Mouse (Mus musculus): ENCODE data around the gene Diaph2. TPM values are rescaled to one million over a fixed set of nuclear protein-coding genes. Genes with fewer than 3 reads are reported as not detected.
"Not testable (repeated sequence)": the region's sequence is repeated elsewhere in the genome, so short reads cannot be mapped to it uniquely, and the experiment has no call there.

Gene Diaph2
- polyA plus RNA-seq, 1 experiment from 2014 or later: 2.3 TPM

DNA sequence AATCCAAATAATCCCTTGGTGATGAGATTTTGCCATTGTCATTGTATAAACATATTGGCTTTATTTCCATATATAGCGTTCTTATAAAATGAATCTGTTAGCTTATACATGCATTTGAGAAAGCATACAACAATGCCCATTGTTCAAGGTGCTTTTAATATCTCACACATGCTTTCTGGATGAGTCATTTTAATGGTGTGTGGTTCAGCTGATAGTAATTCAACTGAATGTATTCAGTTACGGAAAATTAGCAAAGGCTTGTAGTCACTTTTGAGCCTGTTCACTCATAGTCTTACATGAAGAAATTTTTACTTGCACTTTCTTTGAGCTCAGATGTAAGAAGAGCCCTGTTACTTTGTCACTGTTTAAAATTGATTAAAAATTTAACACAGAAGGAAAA, 423.6 kb downstream of the Diaph2 start:
- WGBS: 79% methylated on average over 2 of the region's 2 CpGs
- Histone ChIP-seq H3K27ac (ENCODE audit: low read depth, low read length) (no peak overlapping the region), H3K4me2 (replicated peaks; ENCODE audit: low read depth) (no peak overlapping the region), H3K36me3 (ENCODE audit: control insufficient read depth, insufficient read depth) (no peaks in the 10 kb centered on the region), H3K27me3 (replicated peaks; ENCODE audit: control insufficient read depth, insufficient read depth, low read length) (no peaks in the 10 kb centered on the region), H3K9ac (ENCODE audit: low read depth, low read length) (no peak overlapping the region), H3K4me3 (ENCODE audit: low read depth, low read length) (no peak overlapping the region), H3K4me1 (replicated peaks; ENCODE audit: control insufficient read depth, insufficient read depth, low read length) (no peaks in the 10 kb centered on the region), H3K9me3 (ENCODE audit: control insufficient read depth) (no peaks in the 10 kb centered on the region)
- ATAC-seq: no peak
- no peak for TF ChIP-seq CTCF (IDR thresholded peaks at IDR 0.05; ENCODE audit: low read depth)

GRCm38 (mm10) chrX:130187891-130188290, 438.3 kb downstream of the Diaph2 start:
- no peak overlapping the region for H3K4me3 ChIP-seq (ENCODE audit: low read depth, low read length)
- H3K4me2 ChIP-seq (replicated peaks; ENCODE audit: low read depth): no peak overlapping the region
- TF ChIP-seq CTCF (IDR thresholded peaks at IDR 0.05; ENCODE audit: low read depth): no peak
- H3K27ac ChIP-seq (ENCODE audit: low read depth, low read length): no peak overlapping the region
- no peaks in the 10 kb centered on the region for H3K27me3 ChIP-seq (replicated peaks; ENCODE audit: control insufficient read depth, insufficient read depth, low read length)
- H3K36me3 ChIP-seq (ENCODE audit: control insufficient read depth, insufficient read depth): no peaks in the 10 kb centered on the region
- no peak overlapping the region for H3K9ac ChIP-seq (ENCODE audit: low read depth, low read length)
- 72% methylated on average over 1 of the region's 1 CpGs for WGBS
- H3K9me3 ChIP-seq (ENCODE audit: control insufficient read depth): no peaks in the 10 kb centered on the region
- no peaks in the 10 kb centered on the region for H3K4me1 ChIP-seq (replicated peaks; ENCODE audit: control insufficient read depth, insufficient read depth, low read length)
- ATAC-seq: no peak

- no peak for ATAC-seq
- Histone ChIP-seq H3K9me3 (ENCODE audit: control insufficient read depth) (no peaks in the 10 kb centered on the region), H3K4me2 (replicated peaks; ENCODE audit: low read depth) (no peak overlapping the region), H3K4me3 (ENCODE audit: low read depth, low read length) (no peak overlapping the region), H3K36me3 (ENCODE audit: control insufficient read depth, insufficient read depth) (no peaks in the 10 kb centered on the region), H3K27ac (ENCODE audit: low read depth, low read length) (no peak overlapping the region), H3K9ac (ENCODE audit: low read depth, low read length) (no peak overlapping the region), H3K27me3 (replicated peaks; ENCODE audit: control insufficient read depth, insufficient read depth, low read length) (no peaks in the 10 kb centered on the region), H3K4me1 (replicated peaks; ENCODE audit: control insufficient read depth, insufficient read depth, low read length) (no peaks in the 10 kb centered on the region)
- TF ChIP-seq CTCF (IDR thresholded peaks at IDR 0.05; ENCODE audit: low read depth): no peak
- WGBS: 81% methylated on average over 2 of the region's 2 CpGs
Observed at GRCm38 (mm10) chrX:130188449-130188848, 438.9 kb downstream of the Diaph2 start.

DNA sequence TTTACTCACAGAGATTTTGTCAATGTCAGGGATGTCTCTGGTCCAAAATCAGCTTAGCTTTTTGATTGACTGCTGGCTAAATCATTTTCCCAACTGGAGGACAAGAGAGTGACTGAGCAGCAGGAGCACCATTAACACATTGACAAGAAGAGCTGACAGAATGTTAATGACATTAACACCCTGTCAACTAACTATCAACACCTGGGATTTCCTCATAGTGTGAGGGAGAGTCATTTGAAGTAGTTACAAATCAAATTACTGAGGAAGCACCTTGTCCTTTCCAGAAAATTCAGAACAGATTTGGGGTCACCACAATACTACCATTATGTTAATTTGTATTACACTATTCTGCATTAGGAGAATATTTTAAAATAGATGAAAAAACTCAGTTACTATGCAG, 439.7 kb downstream of the Diaph2 start:
- no peak for ATAC-seq
- no peak for TF ChIP-seq CTCF (IDR thresholded peaks at IDR 0.05; ENCODE audit: low read depth)
- H3K4me3 ChIP-seq (ENCODE audit: low read depth, low read length): no peak overlapping the region
- no peak overlapping the region for H3K9ac ChIP-seq (ENCODE audit: low read depth, low read length)
- no peak overlapping the region for H3K27ac ChIP-seq (ENCODE audit: low read depth, low read length)
- no peaks in the 10 kb centered on the region for H3K36me3 ChIP-seq (ENCODE audit: control insufficient read depth, insufficient read depth)
- no peaks in the 10 kb centered on the region for H3K4me1 ChIP-seq (replicated peaks; ENCODE audit: control insufficient read depth, insufficient read depth, low read length)
- H3K27me3 ChIP-seq (replicated peaks; ENCODE audit: control insufficient read depth, insufficient read depth, low read length): no peaks in the 10 kb centered on the region
- no peak overlapping the region for H3K4me2 ChIP-seq (replicated peaks; ENCODE audit: low read depth)
- H3K9me3 ChIP-seq (ENCODE audit: control insufficient read depth): no peaks in the 10 kb centered on the region

DNA sequence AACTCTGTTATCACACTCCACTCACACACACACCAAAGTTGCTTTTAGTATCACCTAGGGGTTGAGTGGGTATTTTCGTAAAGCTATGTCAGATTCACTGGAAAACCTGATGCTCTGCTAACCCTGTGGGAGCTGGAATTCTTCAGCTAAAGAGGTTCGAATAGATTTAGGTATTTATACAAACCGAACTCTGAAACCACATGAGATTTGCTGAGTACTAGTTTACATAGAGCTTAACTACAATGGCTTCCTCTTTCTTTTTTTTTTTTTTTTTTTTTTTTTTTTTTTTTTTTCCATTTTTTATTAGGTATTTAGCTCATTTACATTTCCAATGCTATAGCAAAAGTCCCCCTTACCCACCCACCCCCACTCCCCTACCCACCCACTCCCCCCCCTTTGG, 447.9 kb downstream of the Diaph2 start:
- H3K9ac ChIP-seq (ENCODE audit: low read depth, low read length); H3K27me3 ChIP-seq (replicated peaks; ENCODE audit: control insufficient read depth, insufficient read depth, low read length); H3K4me3 ChIP-seq (ENCODE audit: low read depth, low read length); H3K4me1 ChIP-seq (replicated peaks; ENCODE audit: control insufficient read depth, insufficient read depth, low read length); H3K27ac ChIP-seq (ENCODE audit: low read depth, low read length); H3K9me3 ChIP-seq (ENCODE audit: control insufficient read depth); H3K36me3 ChIP-seq (ENCODE audit: control insufficient read depth, insufficient read depth); ATAC-seq; H3K4me2 ChIP-seq (replicated peaks; ENCODE audit: low read depth): not testable (repeated sequence)
- 83% methylated on average over 3 of the region's 3 CpGs for WGBS

- TF ChIP-seq CTCF (IDR thresholded peaks at IDR 0.05; ENCODE audit: low read depth): no peak
- Histone ChIP-seq H3K27ac (ENCODE audit: low read depth, low read length) (no peak overlapping the region), H3K9ac (ENCODE audit: low read depth, low read length) (no peak overlapping the region), H3K4me3 (ENCODE audit: low read depth, low read length) (no peak overlapping the region), H3K4me1 (replicated peaks; ENCODE audit: control insufficient read depth, insufficient read depth, low read length) (no peaks in the 10 kb centered on the region), H3K4me2 (replicated peaks; ENCODE audit: low read depth) (no peak overlapping the region), H3K36me3 (ENCODE audit: control insufficient read depth, insufficient read depth) (no peaks in the 10 kb centered on the region), H3K9me3 (ENCODE audit: control insufficient read depth) (no peaks in the 10 kb centered on the region), H3K27me3 (replicated peaks; ENCODE audit: control insufficient read depth, insufficient read depth, low read length) (no peaks in the 10 kb centered on the region)
- WGBS: 53% methylated on average over 2 of the region's 2 CpGs
- no peak for ATAC-seq
Observed at GRCm38 (mm10) chrX:130205243-130205642, 455.7 kb downstream of the Diaph2 start.

GRCm38 (mm10) chrX:130212227-130212626, 462.7 kb downstream of the Diaph2 start:
- 86% methylated on average over 4 of the region's 4 CpGs for WGBS

More at GRCm38 (mm10) chrX:130212227-130212626, 462.7 kb downstream of the Diaph2 start:
- H3K36me3 ChIP-seq (ENCODE audit: control insufficient read depth, insufficient read depth): no peaks in the 10 kb centered on the region
- TF ChIP-seq CTCF (IDR thresholded peaks at IDR 0.05; ENCODE audit: low read depth): no peak
- ATAC-seq: no peak
- H3K9me3 ChIP-seq (ENCODE audit: control insufficient read depth): no peaks in the 10 kb centered on the region
- no peak overlapping the region for H3K27ac ChIP-seq (ENCODE audit: low read depth, low read length)
- no peaks in the 10 kb centered on the region for H3K4me1 ChIP-seq (replicated peaks; ENCODE audit: control insufficient read depth, insufficient read depth, low read length)
- H3K4me3 ChIP-seq (ENCODE audit: low read depth, low read length): no peak overlapping the region
- no peak overlapping the region for H3K9ac ChIP-seq (ENCODE audit: low read depth, low read length)
- H3K27me3 ChIP-seq (replicated peaks; ENCODE audit: control insufficient read depth, insufficient read depth, low read length): no peaks in the 10 kb centered on the region
- H3K4me2 ChIP-seq (replicated peaks; ENCODE audit: low read depth): no peak overlapping the region

All from intestine, postnatal 0 days (tissue).